Mouse (Mus musculus): Measurements from ENCODE around the gene Gm10719. TPM values are rescaled to one million over a fixed set of nuclear protein-coding genes. Genes with fewer than 3 reads are reported as not detected.
"Not testable (repeated sequence)": the region's sequence is repeated elsewhere in the genome, so short reads cannot be mapped to it uniquely, and the experiment has no call there.

Gm10719 gene
- polyA plus RNA-seq (2012; fragmentation: generic; extraction: Trizol), result not detected

- H3K4me2 ChIP-seq (ENCODE audit: low read depth), result not testable (repeated sequence)
Measured at GRCm38 (mm10) chr9:3017108-3017507, at the start of gene Gm10719. Gm10719 (plus strand) TSS chr9:3017408.

GRCm38 (mm10) chr9:3000445-3000972 lies 16.7 kb upstream of the Gm10719 start, which contains the start of gene Gm10722:
Gm10722 (plus strand) TSS chr9:3000922.
- H3K79me2 ChIP-seq (ENCODE audit: control insufficient read depth, insufficient read depth); H3K4me3 ChIP-seq; H3ac ChIP-seq (ENCODE audit: control insufficient read depth, insufficient read length); H3K4me2 ChIP-seq (ENCODE audit: low read depth); H3K27me3 ChIP-seq (ENCODE audit: control insufficient read depth, insufficient read depth, insufficient read length); H3K36me3 ChIP-seq (ENCODE audit: control insufficient read depth, insufficient read depth): not testable (repeated sequence)

More at GRCm38 (mm10) chr9:3017108-3017507, at the start of gene Gm10719:
- not testable (repeated sequence) for H3ac ChIP-seq (ENCODE audit: control insufficient read depth, insufficient read length); H3K27me3 ChIP-seq (ENCODE audit: control insufficient read depth, insufficient read depth, insufficient read length); H3K36me3 ChIP-seq (ENCODE audit: control insufficient read depth, insufficient read depth); H3K79me2 ChIP-seq (ENCODE audit: control insufficient read depth, insufficient read depth); H3K4me3 ChIP-seq

- H3K27me3 ChIP-seq (ENCODE audit: control insufficient read depth, insufficient read depth, insufficient read length); H3K4me3 ChIP-seq; H3K79me2 ChIP-seq (ENCODE audit: control insufficient read depth, insufficient read depth); H3K36me3 ChIP-seq (ENCODE audit: control insufficient read depth, insufficient read depth); H3K4me2 ChIP-seq (ENCODE audit: low read depth); H3ac ChIP-seq (ENCODE audit: control insufficient read depth, insufficient read length): not testable (repeated sequence)
Measured at GRCm38 (mm10) chr9:3001006-3001405, 16.2 kb upstream of the Gm10719 start.

- not testable (repeated sequence) for H3K4me3 ChIP-seq; H3K27me3 ChIP-seq (ENCODE audit: control insufficient read depth, insufficient read depth, insufficient read length); H3K36me3 ChIP-seq (ENCODE audit: control insufficient read depth, insufficient read depth); H3K4me2 ChIP-seq (ENCODE audit: low read depth); H3K79me2 ChIP-seq (ENCODE audit: control insufficient read depth, insufficient read depth); H3ac ChIP-seq (ENCODE audit: control insufficient read depth, insufficient read length)
Measured at GRCm38 (mm10) chr9:3001948-3002659, 15.1 kb upstream of the Gm10719 start.

GRCm38 (mm10) chr9:3002794-3003396 lies 14.3 kb upstream of the Gm10719 start, which contains the start of gene Gm11168:
Gm11168 (plus strand) TSS chr9:3003346.
- H3K36me3 ChIP-seq (ENCODE audit: control insufficient read depth, insufficient read depth); H3K4me3 ChIP-seq; H3K27me3 ChIP-seq (ENCODE audit: control insufficient read depth, insufficient read depth, insufficient read length); H3ac ChIP-seq (ENCODE audit: control insufficient read depth, insufficient read length); H3K79me2 ChIP-seq (ENCODE audit: control insufficient read depth, insufficient read depth); H3K4me2 ChIP-seq (ENCODE audit: low read depth): not testable (repeated sequence)

GRCm38 (mm10) chr9:3006179-3006578 lies 11.0 kb upstream of the Gm10719 start:
- H3K27me3 ChIP-seq (ENCODE audit: control insufficient read depth, insufficient read depth, insufficient read length), result not testable (repeated sequence)

GRCm38 (mm10) chr9:3006636-3007035 lies 10.6 kb upstream of the Gm10719 start:
- not testable (repeated sequence) for H3K79me2 ChIP-seq (ENCODE audit: control insufficient read depth, insufficient read depth); H3K27me3 ChIP-seq (ENCODE audit: control insufficient read depth, insufficient read depth, insufficient read length); H3K4me3 ChIP-seq; H3K36me3 ChIP-seq (ENCODE audit: control insufficient read depth, insufficient read depth); H3K4me2 ChIP-seq (ENCODE audit: low read depth); H3ac ChIP-seq (ENCODE audit: control insufficient read depth, insufficient read length)

More at GRCm38 (mm10) chr9:3006179-3006578, 11.0 kb upstream of the Gm10719 start:
- H3K79me2 ChIP-seq (ENCODE audit: control insufficient read depth, insufficient read depth); H3ac ChIP-seq (ENCODE audit: control insufficient read depth, insufficient read length); H3K36me3 ChIP-seq (ENCODE audit: control insufficient read depth, insufficient read depth); H3K4me3 ChIP-seq; H3K4me2 ChIP-seq (ENCODE audit: low read depth): not testable (repeated sequence)

GRCm38 (mm10) chr9:3007272-3007671 lies 9.9 kb upstream of the Gm10719 start:
- not testable (repeated sequence) for H3ac ChIP-seq (ENCODE audit: control insufficient read depth, insufficient read length); H3K4me3 ChIP-seq; H3K79me2 ChIP-seq (ENCODE audit: control insufficient read depth, insufficient read depth); H3K27me3 ChIP-seq (ENCODE audit: control insufficient read depth, insufficient read depth, insufficient read length); H3K4me2 ChIP-seq (ENCODE audit: low read depth); H3K36me3 ChIP-seq (ENCODE audit: control insufficient read depth, insufficient read depth)

GRCm38 (mm10) chr9:3009331-3009730 lies 7.9 kb upstream of the Gm10719 start:
- not testable (repeated sequence) for H3K4me2 ChIP-seq (ENCODE audit: low read depth); H3K79me2 ChIP-seq (ENCODE audit: control insufficient read depth, insufficient read depth); H3ac ChIP-seq (ENCODE audit: control insufficient read depth, insufficient read length); H3K36me3 ChIP-seq (ENCODE audit: control insufficient read depth, insufficient read depth); H3K27me3 ChIP-seq (ENCODE audit: control insufficient read depth, insufficient read depth, insufficient read length); H3K4me3 ChIP-seq

GRCm38 (mm10) chr9:3012054-3012621 lies 5.1 kb upstream of the Gm10719 start:
- H3K79me2 ChIP-seq (ENCODE audit: control insufficient read depth, insufficient read depth); H3K4me3 ChIP-seq; H3K36me3 ChIP-seq (ENCODE audit: control insufficient read depth, insufficient read depth); H3K4me2 ChIP-seq (ENCODE audit: low read depth); H3K27me3 ChIP-seq (ENCODE audit: control insufficient read depth, insufficient read depth, insufficient read length); H3ac ChIP-seq (ENCODE audit: control insufficient read depth, insufficient read length): not testable (repeated sequence)

- H3K79me2 ChIP-seq (ENCODE audit: control insufficient read depth, insufficient read depth); H3K4me3 ChIP-seq; H3ac ChIP-seq (ENCODE audit: control insufficient read depth, insufficient read length); H3K4me2 ChIP-seq (ENCODE audit: low read depth); H3K27me3 ChIP-seq (ENCODE audit: control insufficient read depth, insufficient read depth, insufficient read length); H3K36me3 ChIP-seq (ENCODE audit: control insufficient read depth, insufficient read depth): not testable (repeated sequence)
Measured at GRCm38 (mm10) chr9:3012733-3013279, 4.4 kb upstream of the Gm10719 start, which contains the start of gene Gm10721. Gm10721 (plus strand) TSS chr9:3013140.

- not testable (repeated sequence) for H3K27me3 ChIP-seq (ENCODE audit: control insufficient read depth, insufficient read depth, insufficient read length); H3ac ChIP-seq (ENCODE audit: control insufficient read depth, insufficient read length); H3K4me3 ChIP-seq; H3K79me2 ChIP-seq (ENCODE audit: control insufficient read depth, insufficient read depth); H3K36me3 ChIP-seq (ENCODE audit: control insufficient read depth, insufficient read depth); H3K4me2 ChIP-seq (ENCODE audit: low read depth)
Measured at GRCm38 (mm10) chr9:3015354-3015753, 1.9 kb upstream of the Gm10719 start, which contains the start of gene Gm10720. Gm10720 (plus strand) TSS chr9:3015654.

Measured in myocyte (in vitro differentiated cells).